Mouse (Mus musculus): ENCODE measurements around the gene Timeless.

Timeless gene

GRCm38 (mm10) chr10:128298243-128298642, 66.4 kb downstream of the Timeless start:
- no peak for DNase-seq

- no peak for DNase-seq
Measured at GRCm38 (mm10) chr10:128298702-128299171, 66.9 kb downstream of the Timeless start, which contains the start of gene Il23a. Gene Il23a (minus strand): TSS chr10:128298752.

GRCm38 (mm10) chr10:128302357-128302756, 70.5 kb downstream of the Timeless start:
- DNase-seq, result no peak

Measured in right cerebral cortex, postnatal 25 days (tissue).